Mouse (Mus musculus): ENCODE measurements around the gene Zfp605. TPM values are rescaled to one million over a fixed set of nuclear protein-coding genes. Genes with fewer than 3 reads are reported as not detected.

The Zfp605 gene
- polyA plus RNA-seq, 1 experiment from 2014 or later: 16.9 TPM

Other genes with a start within 250 kb of the Zfp605 start
- 0.31 and 0.61 TPM in 2 replicates for gene Gm15446, start 186.7 kb upstream of the Zfp605 start, polyA plus RNA-seq (2015; fragmentation: Nextera tagmentation; extraction: Ambion mirVana)
- 23.8 and 24.7 TPM in 2 replicates for gene Zfp932, start 113.6 kb upstream of the Zfp605 start, polyA plus RNA-seq (2015; fragmentation: Nextera tagmentation; extraction: Ambion mirVana)
- 6.9 and 7.9 TPM in 2 replicates for gene Gm17655, start 37.6 kb upstream of the Zfp605 start, polyA plus RNA-seq (2015; fragmentation: Nextera tagmentation; extraction: Ambion mirVana)
- 0.61 and 0.93 TPM in 2 replicates for gene Gm35315, start 15.7 kb upstream of the Zfp605 start, polyA plus RNA-seq (2015; fragmentation: Nextera tagmentation; extraction: Ambion mirVana)
- gene Plcxd1, start 10.1 kb upstream of the Zfp605 start, polyA plus RNA-seq (2015; fragmentation: Nextera tagmentation; extraction: Ambion mirVana): 2.1 and 2.5 TPM in 2 replicates
- 52.6 and 53.3 TPM in 2 replicates for gene Gtpbp6, start 1.9 kb upstream of the Zfp605 start, polyA plus RNA-seq (2015; fragmentation: Nextera tagmentation; extraction: Ambion mirVana)
- gene Chfr, start 25.8 kb downstream of the Zfp605 start, polyA plus RNA-seq (2015; fragmentation: Nextera tagmentation; extraction: Ambion mirVana): 106 and 111 TPM in 2 replicates
- gene Golga3, start 66.6 kb downstream of the Zfp605 start, polyA plus RNA-seq (2015; fragmentation: Nextera tagmentation; extraction: Ambion mirVana): 22.5 and 22.7 TPM in 2 replicates
- gene Ankle2, start 120.9 kb downstream of the Zfp605 start, polyA plus RNA-seq (2015; fragmentation: Nextera tagmentation; extraction: Ambion mirVana): 23.8 and 31.5 TPM in 2 replicates
- gene Pgam5, start 159.8 kb downstream of the Zfp605 start, polyA plus RNA-seq (2015; fragmentation: Nextera tagmentation; extraction: Ambion mirVana): 87.1 and 91.5 TPM in 2 replicates
- 9.2 and 10.2 TPM in 2 replicates for gene Pxmp2, start 176.1 kb downstream of the Zfp605 start, polyA plus RNA-seq (2015; fragmentation: Nextera tagmentation; extraction: Ambion mirVana)
- gene Pole, start 176.2 kb downstream of the Zfp605 start, polyA plus RNA-seq (2015; fragmentation: Nextera tagmentation; extraction: Ambion mirVana): 12.6 and 14.0 TPM in 2 replicates
- 3.2 and 3.8 TPM in 2 replicates for gene P2rx2, start 233.1 kb downstream of the Zfp605 start, polyA plus RNA-seq (2015; fragmentation: Nextera tagmentation; extraction: Ambion mirVana)
- gene Lrcol1, start 234.6 kb downstream of the Zfp605 start, polyA plus RNA-seq (2015; fragmentation: Nextera tagmentation; extraction: Ambion mirVana): not detected in 2 replicates

All from midbrain, embryonic 13.5 days (tissue).